Mouse (Mus musculus) G1E (cell line): Measurements from ENCODE around the gene Ncor2. TPM values are rescaled to one million over a fixed set of nuclear protein-coding genes. Genes with fewer than 3 reads are reported as not detected.

ENCODE experiments used
- ATAC-seq: 2 replicates; pipeline ENCODE4 v1.8.0; 2016; ENCODE audit warnings: mild to moderate bottlenecking; ENCODE audit not compliant: insufficient number of reproducible peaks, poor library complexity, low FRiP score, severe bottlenecking; ENCODE audit errors: extremely low read depth
- DNase-seq: peaks from one replicate; pipeline ENCODE4 v3.0.0; 2012; ENCODE audit warnings: low spot score
- H3K27me3 ChIP-seq: 2 replicates; pipeline ENCODE4 v1.6.1; 2012; ENCODE audit warnings: mild to moderate bottlenecking, low read length, inconsistent platforms; ENCODE audit not compliant: insufficient read depth
- H3K36me3 ChIP-seq: replicated peaks from 2 replicates; pipeline ENCODE3; 2012; ENCODE audit warnings: mild to moderate bottlenecking, inconsistent platforms
- H3K4me1 ChIP-seq: 2 replicates; pipeline ENCODE4 v1.6.1; 2012; ENCODE audit warnings: low read depth, low read length, inconsistent platforms, mixed read lengths; ENCODE audit not compliant: insufficient read depth
- H3K4me3 ChIP-seq: 2 replicates; pipeline ENCODE4 v1.5.1; 2012; ENCODE audit warnings: low read depth, mild to moderate bottlenecking, inconsistent platforms, low read length, moderate library complexity, mixed read lengths
- H3K9me3 ChIP-seq: replicated peaks from 2 replicates; pipeline ENCODE4 v1.6.1; 2012; ENCODE audit warnings: inconsistent platforms
- CTCF ChIP-seq: IDR thresholded peaks from 2 replicates; pipeline ENCODE4 v1.5.1; 2012; ENCODE audit warnings: low read depth, low read length, inconsistent platforms, mixed read lengths
- GATA1 ChIP-seq: IDR thresholded peaks from 2 replicates; pipeline ENCODE4 v1.6.1; 2012; ENCODE audit warnings: borderline replicate concordance, low read length, inconsistent platforms, mixed read lengths
- GATA2 ChIP-seq: IDR thresholded peaks from 2 replicates; pipeline ENCODE4 v1.6.1; 2012; ENCODE audit warnings: low read depth, low read length, inconsistent platforms, borderline replicate concordance
- POLR2AphosphoS5 ChIP-seq: IDR thresholded peaks from 2 replicates; pipeline ENCODE4 v1.6.1; 2012; ENCODE audit warnings: low read depth, low read length, inconsistent platforms; ENCODE audit not compliant: insufficient replicate concordance
- TAL1 ChIP-seq: conservative IDR thresholded peaks from 2 replicates; pipeline ENCODE4 v1.6.1; 2012; ENCODE audit warnings: low read depth, low read length, inconsistent platforms, mixed read lengths
- polyA plus RNA-seq: library from polyadenylated mRNA; stranded (reverse); fragments of >175 nt; gene quantifications from 2 replicates; pipeline ENCODE4 v1.2.3, GENCODE M21; 2012
- total RNA-seq, 2 experiments: library from RNA; stranded (forward) in 1 of 2; stranded (reverse) in 1 of 2; fragments of 200-1000 nt in 1 of 2; fragments of >200 nt in 1 of 2; fragmentation: Nextera tagmentation in 1 of 2; gene quantifications; 2 replicates each; pipeline ENCODE4 v1.2.3; 2014 to 2017

The Ncor2 gene
- total and polyA plus RNA-seq, 3 experiments, result 0.09 TPM; not detected in 2

- Histone ChIP-seq H3K36me3 (no peaks in the 10 kb centered on the region), H3K9me3 (peaks cover 96% of the 10 kb centered on the region), H3K27me3 (no peaks in the 10 kb centered on the region), H3K4me3 (no peak overlapping the region), H3K4me1 (no peaks in the 10 kb centered on the region)
- DNase-seq, result no peak
- no peak for ATAC-seq
- TF ChIP-seq TAL1 (no peak), POLR2AphosphoS5 (no peak), GATA2 (no peak), CTCF (no peak)
Measured at GRCm38 (mm10) chr5:125099785-125100350, 79.2 kb downstream of the Ncor2 start.

- Histone ChIP-seq H3K4me3 (no peak overlapping the region), H3K36me3 (no peaks in the 10 kb centered on the region), H3K27me3 (no peaks in the 10 kb centered on the region), H3K9me3 (peaks cover 96% of the 10 kb centered on the region), H3K4me1 (no peaks in the 10 kb centered on the region)
- DNase-seq (no peak), ATAC-seq (no peak)
- TF ChIP-seq POLR2AphosphoS5 (no peak), GATA2 (no peak), GATA1 (no peak), TAL1 (no peak), CTCF (no peak)
Measured at GRCm38 (mm10) chr5:125098692-125099091, 80.3 kb downstream of the Ncor2 start.

GRCm38 (mm10) chr5:125096368-125096767 is 82.7 kb downstream of the Ncor2 start:
- Histone ChIP-seq H3K36me3 (no peaks in the 10 kb centered on the region), H3K4me3 (no peak overlapping the region), H3K4me1 (no peaks in the 10 kb centered on the region), H3K27me3 (no peaks in the 10 kb centered on the region; the same call in 1 of the 2 replicates), H3K9me3 (peaks cover 96% of the 10 kb centered on the region)
- no peak for TF ChIP-seq GATA1
- no peak for TF ChIP-seq TAL1
- no peak for TF ChIP-seq GATA2
- no peak for TF ChIP-seq CTCF
- no peak for TF ChIP-seq POLR2AphosphoS5
- no peak for DNase-seq
- ATAC-seq, result no peak

GRCm38 (mm10) chr5:125095525-125096175 is 83.4 kb downstream of the Ncor2 start:
- no peak overlapping the region for H3K4me3 ChIP-seq
- peaks cover 96% of the 10 kb centered on the region for H3K9me3 ChIP-seq
- DNase-seq (no peak), ATAC-seq (no peak)
- H3K36me3 ChIP-seq, result no peaks in the 10 kb centered on the region
- H3K27me3 ChIP-seq, result no peaks in the 10 kb centered on the region; the same call in 1 of the 2 replicates
- no peaks in the 10 kb centered on the region for H3K4me1 ChIP-seq
- no peak for TF ChIP-seq GATA1
- no peak for TF ChIP-seq POLR2AphosphoS5
- TF ChIP-seq CTCF, result no peak
- TF ChIP-seq GATA2, result no peak
- no peak for TF ChIP-seq TAL1

GRCm38 (mm10) chr5:125093795-125094194 is 85.2 kb downstream of the Ncor2 start:
- Histone ChIP-seq H3K36me3 (no peaks in the 10 kb centered on the region), H3K27me3 (no peaks in the 10 kb centered on the region; the same call in 1 of the 2 replicates), H3K4me3 (0 out of 2 replicates have a peak overlapping the region, but pooled peaks have one; percentile 4), H3K9me3 (peaks cover 99% of the 10 kb centered on the region), H3K4me1 (no peaks in the 10 kb centered on the region)
- TF ChIP-seq GATA1 (no peak), GATA2 (no peak), CTCF (no peak), TAL1 (no peak), POLR2AphosphoS5 (no peak)
- DNase-seq (no peak), ATAC-seq (no peak)

GRCm38 (mm10) chr5:125088076-125088475 is 90.9 kb downstream of the Ncor2 start:
- no peak for DNase-seq
- Histone ChIP-seq H3K9me3 (peaks cover 100% of the 10 kb centered on the region), H3K4me3 (no peak overlapping the region), H3K36me3 (no peaks in the 10 kb centered on the region), H3K27me3 (no peaks in the 10 kb centered on the region), H3K4me1 (no peaks in the 10 kb centered on the region)
- TF ChIP-seq CTCF (no peak), GATA2 (no peak), POLR2AphosphoS5 (no peak), TAL1 (no peak), GATA1 (no peak)
- ATAC-seq, result no peak
